Mouse (Mus musculus) gastrocnemius, postnatal 36 days (tissue): Measurements from ENCODE around the gene Fam71e2. TPM values are rescaled to one million over a fixed set of nuclear protein-coding genes. Genes with fewer than 3 reads are reported as not detected.

Source experiments
- DNase-seq, 2 experiments: peaks; one replicate each; pipeline ENCODE4 v3.0.0; 2022
- intact Hi-C: fragments of 180-260 bp; cut with DNase I; formaldehyde crosslinking; loops from one replicate; pipeline ENCODE4 v1.15.1; 2025
- total RNA-seq, 2 experiments: library from RNA; stranded (reverse); gene quantifications; 2 replicates each; pipeline ENCODE4 v1.2.3; 2021

The Fam71e2 gene
- total RNA-seq, 2 experiments from 2014 or later = not detected

GRCm38 (mm10) chr7:4782759-4783158 is 11.7 kb upstream of the Fam71e2 start, which contains the start of the genes Il11 and Tmem190:
TSS of gene Il11 (minus strand) at chr7:4782859.
TSS of gene Tmem190 (plus strand) at chr7:4782937.
- no peak for DNase-seq
- intact Hi-C loops = no loop called here

GRCm38 (mm10) chr7:4782130-4782529 is 11.0 kb upstream of the Fam71e2 start:
- DNase-seq = no peak
- intact Hi-C loops = no loop called here

- intact Hi-C loops = no loop called here
- DNase-seq = no peak
These were observed 8.8 kb upstream of the Fam71e2 start for GRCm38 (mm10) chr7:4779921-4780320.

GRCm38 (mm10) chr7:4777851-4778637 is 6.9 kb upstream of the Fam71e2 start:
- DNase-seq = no peak

GRCm38 (mm10) chr7:4776861-4777830 is 6.0 kb upstream of the Fam71e2 start:
- peak; percentile 51 to 53 for DNase-seq
- intact Hi-C loops = no loop called here

More at GRCm38 (mm10) chr7:4777851-4778637, 6.9 kb upstream of the Fam71e2 start:
- intact Hi-C loops = no loop called here

- no peak for DNase-seq
- intact Hi-C loops = no loop called here
These were observed 5.0 kb upstream of the Fam71e2 start for GRCm38 (mm10) chr7:4776131-4776530.

GRCm38 (mm10) chr7:4764946-4765710 is 6.0 kb downstream of the Fam71e2 start:
- intact Hi-C loops = no loop called here
- DNase-seq = no peak

- no peak for DNase-seq
- intact Hi-C loops = no loop called here
These were observed 11.4 kb downstream of the Fam71e2 start for GRCm38 (mm10) chr7:4759670-4760069.

GRCm38 (mm10) chr7:4752821-4753570 is 18.1 kb downstream of the Fam71e2 start, which contains the start of gene Cox6b2:
TSS of gene Cox6b2 (minus strand) at chr7:4753094.
- intact Hi-C loops = no loop called here
- DNase-seq = peak in 1 of 2 experiments; percentile 41

GRCm38 (mm10) chr7:4751971-4752820 is 18.9 kb downstream of the Fam71e2 start:
- intact Hi-C loops = no loop called here
- DNase-seq = no peak

- intact Hi-C loops = no loop called here
- no peak for DNase-seq
These were observed 21.9 kb downstream of the Fam71e2 start for GRCm38 (mm10) chr7:4749169-4749568.

- intact Hi-C loops = no loop called here
- DNase-seq = no peak
These were observed 22.8 kb downstream of the Fam71e2 start for GRCm38 (mm10) chr7:4748321-4748720.

- DNase-seq = no peak
- intact Hi-C loops = no loop called here
These were observed 23.8 kb downstream of the Fam71e2 start for GRCm38 (mm10) chr7:4747156-4747899.

- intact Hi-C loops = no loop called here
- DNase-seq = no peak
These were observed 24.6 kb downstream of the Fam71e2 start for GRCm38 (mm10) chr7:4746326-4746980.

- DNase-seq = no peak
- intact Hi-C loops = no loop called here
These were observed 26.2 kb downstream of the Fam71e2 start for GRCm38 (mm10) chr7:4744886-4745285.

- intact Hi-C loops = no loop called here
These were observed 27.7 kb downstream of the Fam71e2 start for GRCm38 (mm10) chr7:4743354-4743753.

GRCm38 (mm10) chr7:4742482-4742819 is 28.7 kb downstream of the Fam71e2 start:
- intact Hi-C loops = no loop called here
- DNase-seq = no peak

More at GRCm38 (mm10) chr7:4743354-4743753, 27.7 kb downstream of the Fam71e2 start:
- DNase-seq = no peak
